Mouse (Mus musculus): ENCODE results near the gene Frem1. TPM values are rescaled to one million over a fixed set of nuclear protein-coding genes. Genes with fewer than 3 reads are reported as not detected.
A peak's percentile ranks its signal among the peaks of the same experiment; 100 is the strongest.

The Frem1 gene
- polyA plus RNA-seq, 1 experiment, result 0.22 TPM

DNA sequence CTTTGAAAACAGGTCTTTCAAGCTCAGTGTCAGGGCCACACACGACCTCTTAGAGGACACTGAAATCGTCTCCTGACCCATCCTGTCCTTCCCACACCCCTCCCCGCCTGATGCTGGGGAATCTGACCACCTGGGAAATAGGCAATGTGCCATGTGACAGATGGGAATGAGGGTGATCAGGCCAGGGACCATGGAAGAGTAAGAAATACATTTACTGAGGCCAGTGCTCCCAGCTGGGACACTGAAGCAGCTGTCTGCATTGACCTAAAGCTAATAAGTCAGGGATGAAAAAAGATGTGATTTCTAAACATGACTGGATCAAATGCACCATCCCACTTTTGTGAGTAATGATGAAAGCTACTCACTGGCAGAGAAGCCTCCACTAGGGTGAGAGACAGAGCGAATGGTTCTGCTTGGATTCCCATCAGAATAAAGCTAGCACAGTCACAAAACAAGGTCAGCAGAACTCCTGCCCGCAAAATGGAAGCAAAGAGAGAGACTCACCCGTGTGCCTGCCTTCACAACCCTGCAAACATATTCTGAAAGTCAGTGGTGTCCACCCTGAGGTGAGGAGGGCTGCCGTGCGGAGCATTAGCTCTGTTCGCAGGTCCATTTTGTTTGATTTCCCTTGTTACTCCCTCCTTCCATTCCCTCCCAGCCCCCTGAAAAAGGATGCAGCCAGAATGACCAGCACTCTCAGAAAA, 106.4 kb downstream of the Frem1 start:
- 70% methylated on average over 9 of the region's 9 CpGs for WGBS

DNA sequence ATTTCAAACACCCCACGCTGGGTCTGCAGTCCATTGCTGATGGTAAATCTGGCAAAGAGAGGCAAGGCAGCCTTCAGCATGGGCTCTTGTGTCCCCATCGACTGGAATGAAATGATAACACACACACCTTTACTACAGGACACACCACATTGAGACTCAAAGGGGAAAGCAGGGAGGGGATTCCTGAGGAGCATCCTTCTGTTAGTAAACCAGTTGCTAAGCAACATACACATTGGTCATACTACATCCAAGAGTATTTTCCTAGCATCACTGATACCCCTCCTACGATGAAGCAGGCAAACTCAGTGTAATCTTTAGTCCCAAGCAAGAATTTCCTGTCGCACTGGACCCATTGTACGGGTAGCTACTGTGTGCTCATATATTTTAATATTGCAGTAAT, 111.5 kb downstream of the Frem1 start:
- 84% methylated on average over 5 of the region's 5 CpGs for WGBS
- DNase-seq (ENCODE audit: low read depth, low spot score), result no peak

More for the DNA sequence above, 106.4 kb downstream of the Frem1 start:
- no peak for DNase-seq (ENCODE audit: low read depth, low spot score)

DNA sequence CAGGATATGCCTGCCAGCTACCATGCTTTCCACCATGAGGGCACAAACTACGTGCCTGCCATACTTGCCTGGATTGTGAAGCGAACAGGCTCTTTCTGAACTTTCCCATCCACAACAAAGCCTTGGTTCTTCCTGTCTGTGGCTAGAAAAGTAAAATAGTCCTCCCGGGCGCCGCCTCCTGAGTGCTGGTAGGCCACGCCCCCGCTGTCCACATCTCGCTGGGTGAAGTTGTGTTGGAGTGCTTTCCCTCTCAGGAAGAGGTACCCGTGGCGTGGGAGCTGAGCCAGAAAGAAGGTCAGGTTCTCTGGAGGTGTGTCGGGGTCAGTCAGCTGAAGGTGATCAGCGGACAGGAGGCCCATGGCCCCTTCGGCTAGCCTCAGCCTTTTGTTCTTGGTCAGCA, 111.9 kb downstream of the Frem1 start:
- no peak for DNase-seq (ENCODE audit: low read depth, low spot score)
- 72% methylated on average over 13 of the region's 13 CpGs for WGBS

DNA sequence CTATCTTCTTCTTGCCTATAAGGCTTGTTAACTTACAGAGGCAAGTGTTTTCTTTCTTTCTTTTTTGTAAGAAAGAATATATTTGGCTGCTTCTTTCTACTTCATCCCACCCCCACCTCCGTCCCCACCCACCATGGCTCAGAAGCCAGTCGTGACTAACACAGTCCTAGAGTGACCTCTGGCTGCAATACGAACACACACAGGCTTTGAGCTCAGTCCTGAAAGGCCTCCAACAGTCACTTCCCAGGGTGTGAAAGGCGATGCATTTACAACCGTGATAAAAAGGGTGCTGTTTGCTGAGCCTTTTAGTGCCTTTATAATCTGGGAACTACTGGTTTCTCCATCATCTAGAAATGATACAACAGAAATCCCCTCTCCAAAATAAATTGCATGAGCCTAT, 117.8 kb downstream of the Frem1 start:
- peak; percentile 43 for DNase-seq (ENCODE audit: low read depth, low spot score)
- 4% methylated on average over 5 of the region's 5 CpGs for WGBS

DNA sequence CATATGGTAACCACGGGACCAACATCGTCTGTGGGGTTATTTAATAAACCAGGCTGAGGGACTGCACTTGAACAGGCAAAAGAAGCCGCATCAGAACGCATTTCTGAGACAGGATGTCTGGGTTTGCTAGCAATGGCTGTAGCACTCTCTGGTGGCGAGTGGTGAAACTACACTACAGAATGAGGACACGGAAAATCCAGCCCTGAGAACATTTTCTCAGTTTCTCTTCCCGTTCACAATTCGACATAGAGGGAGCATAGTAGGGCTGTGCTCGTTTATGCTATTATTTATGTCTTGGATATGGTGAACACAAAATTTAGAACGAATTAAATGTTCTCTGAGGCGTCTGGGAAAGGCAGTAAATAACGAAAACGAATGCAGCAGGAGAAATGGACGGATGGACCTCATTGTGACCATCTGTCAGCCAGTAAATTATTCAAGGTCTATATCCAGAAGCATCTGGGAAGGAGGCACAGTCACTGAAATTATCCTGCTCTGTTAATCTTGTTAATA, 118.4 kb downstream of the Frem1 start:
- WGBS, result 3% methylated on average over 14 of the region's 14 CpGs
- peak; percentile 57 for DNase-seq (ENCODE audit: low read depth, low spot score)

DNA sequence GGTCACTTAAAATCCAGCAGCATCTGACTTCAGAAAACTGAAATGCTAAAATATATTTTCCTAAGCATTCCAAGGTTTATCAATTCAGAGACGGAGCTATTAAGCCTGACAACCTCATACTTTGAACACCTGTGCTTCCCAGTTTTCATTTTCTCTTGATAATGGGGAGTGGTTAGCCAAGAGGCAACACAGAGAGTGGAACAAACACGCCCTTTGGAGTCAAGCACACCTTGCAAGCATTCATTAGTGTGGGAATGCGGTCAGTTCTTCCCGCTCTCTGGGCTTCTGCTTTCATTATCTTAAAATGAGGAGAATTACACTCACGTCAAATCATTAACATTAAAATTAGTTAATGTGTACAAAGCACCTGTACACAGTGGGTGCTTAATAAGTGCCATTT, 122.1 kb downstream of the Frem1 start:
- 36% methylated on average over 5 of the region's 5 CpGs for WGBS
- DNase-seq (ENCODE audit: low read depth, low spot score), result no peak

DNA sequence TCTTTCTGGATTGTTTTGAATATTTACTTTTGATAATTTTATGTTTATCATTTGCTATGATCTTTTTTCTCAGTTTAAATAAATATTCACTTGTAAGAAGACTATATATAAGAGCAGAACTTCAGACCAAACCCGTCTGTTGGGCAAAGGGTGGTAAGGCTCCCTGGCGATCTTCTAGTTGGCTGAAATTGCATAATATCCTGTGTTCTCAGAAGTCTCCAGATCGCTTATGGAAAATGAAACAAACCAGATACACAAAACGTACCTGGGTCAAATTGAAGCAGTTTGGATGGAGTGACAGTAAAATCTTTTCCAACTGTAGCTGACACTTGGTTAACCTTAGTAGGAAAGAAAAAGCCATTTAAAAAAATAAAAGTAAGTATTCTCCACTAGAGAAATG, 130.2 kb downstream of the Frem1 start:
- 43% methylated on average over 4 of the region's 4 CpGs for WGBS
- DNase-seq (ENCODE audit: low read depth, low spot score), result no peak

DNA sequence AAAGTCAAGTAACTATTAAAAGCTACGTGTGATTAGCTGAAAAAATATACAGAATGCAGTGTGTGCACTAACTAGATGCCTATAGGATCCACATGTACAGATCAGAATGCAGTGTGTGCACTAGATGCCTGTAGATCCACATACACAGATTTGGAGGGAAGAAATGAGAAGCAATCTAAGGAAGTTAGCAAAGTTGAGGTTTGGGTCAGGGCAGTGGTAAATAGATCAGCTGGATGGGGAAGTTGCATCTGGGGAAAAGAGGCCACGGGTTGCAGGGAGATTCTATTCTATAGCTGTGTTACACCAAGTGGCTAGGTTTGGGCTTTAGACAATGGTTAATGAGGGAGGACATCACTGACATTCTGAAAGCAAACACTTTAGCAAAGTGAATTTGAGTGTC, 133.5 kb downstream of the Frem1 start:
- DNase-seq (ENCODE audit: low read depth, low spot score), result no peak
- 65% methylated on average over 2 of the region's 2 CpGs for WGBS

DNA sequence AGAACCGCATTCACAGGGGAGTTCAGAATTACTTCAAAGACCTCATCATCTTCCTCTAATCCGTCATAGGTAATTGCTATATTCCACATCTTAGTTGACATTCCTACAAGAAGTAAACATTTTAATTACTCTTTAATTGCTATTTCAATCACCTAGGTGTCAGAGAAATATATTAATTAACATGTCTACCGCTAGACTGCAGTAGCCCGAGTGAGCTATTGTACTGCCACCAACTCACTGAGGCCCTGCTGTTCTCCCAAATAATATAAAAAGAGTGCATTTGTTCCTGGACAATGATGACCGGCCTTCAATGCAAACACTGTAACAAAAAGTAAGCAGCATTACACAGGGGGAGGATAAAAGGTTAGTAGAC, 135.5 kb downstream of the Frem1 start:
- 81% methylated on average over 5 of the region's 5 CpGs for WGBS
- no peak for DNase-seq (ENCODE audit: low read depth, low spot score)

DNA sequence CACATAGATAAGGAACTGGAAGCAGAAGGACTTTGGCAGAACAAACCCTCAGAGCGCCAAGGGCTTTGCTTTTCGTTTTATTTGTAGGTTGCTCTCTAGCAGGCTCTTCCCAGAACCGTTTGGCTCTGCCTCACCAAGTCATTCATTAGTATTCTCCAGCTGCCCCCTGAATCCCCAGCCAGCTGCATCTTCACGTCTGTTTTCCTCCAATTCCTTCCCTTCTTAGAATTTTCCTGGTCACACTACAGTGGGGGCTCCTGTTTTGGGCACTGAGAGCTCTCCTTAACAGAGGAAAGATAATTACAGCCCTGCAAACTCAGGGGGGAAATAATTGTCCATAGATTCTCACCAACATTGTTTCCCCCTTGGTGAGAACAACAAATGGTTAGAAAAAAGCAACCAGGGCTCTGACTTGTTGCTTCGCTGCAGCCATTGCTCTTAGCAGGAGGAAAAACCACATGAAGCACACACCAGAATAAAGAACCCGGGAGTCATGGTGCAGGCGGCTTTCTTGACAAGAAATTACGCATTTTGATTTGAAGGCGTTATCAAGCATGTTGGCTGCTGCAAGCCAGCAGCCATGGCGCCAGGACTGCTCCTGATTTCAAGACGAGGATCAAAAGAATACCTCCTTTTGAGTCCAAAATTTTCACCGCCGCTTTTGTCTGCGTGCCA, 136.0 kb downstream of the Frem1 start:
- WGBS, result 61% methylated on average over 14 of the region's 14 CpGs
- DNase-seq (ENCODE audit: low read depth, low spot score), result no peak

DNA sequence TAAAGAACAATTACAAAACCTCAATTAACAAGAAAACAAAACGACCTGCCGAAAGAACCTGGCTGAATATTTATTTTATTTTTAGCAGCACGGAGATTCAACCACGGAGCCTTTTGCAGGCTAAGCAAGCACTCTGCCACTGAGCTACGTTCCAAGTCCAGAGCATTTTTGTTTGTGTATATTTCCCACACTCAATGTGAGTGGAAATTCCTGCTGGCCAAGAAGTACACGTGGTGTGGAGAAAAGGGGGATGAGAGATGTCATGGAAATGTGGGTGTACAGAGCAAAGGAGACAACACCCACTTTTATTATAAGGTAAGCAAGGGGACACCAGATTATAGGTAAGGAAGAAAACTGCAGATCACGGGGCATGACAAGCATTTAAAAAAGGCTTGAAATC, 136.6 kb downstream of the Frem1 start:
- WGBS, result 30% methylated on average over 7 of the region's 7 CpGs
- DNase-seq (ENCODE audit: low read depth, low spot score), result no peak

DNA sequence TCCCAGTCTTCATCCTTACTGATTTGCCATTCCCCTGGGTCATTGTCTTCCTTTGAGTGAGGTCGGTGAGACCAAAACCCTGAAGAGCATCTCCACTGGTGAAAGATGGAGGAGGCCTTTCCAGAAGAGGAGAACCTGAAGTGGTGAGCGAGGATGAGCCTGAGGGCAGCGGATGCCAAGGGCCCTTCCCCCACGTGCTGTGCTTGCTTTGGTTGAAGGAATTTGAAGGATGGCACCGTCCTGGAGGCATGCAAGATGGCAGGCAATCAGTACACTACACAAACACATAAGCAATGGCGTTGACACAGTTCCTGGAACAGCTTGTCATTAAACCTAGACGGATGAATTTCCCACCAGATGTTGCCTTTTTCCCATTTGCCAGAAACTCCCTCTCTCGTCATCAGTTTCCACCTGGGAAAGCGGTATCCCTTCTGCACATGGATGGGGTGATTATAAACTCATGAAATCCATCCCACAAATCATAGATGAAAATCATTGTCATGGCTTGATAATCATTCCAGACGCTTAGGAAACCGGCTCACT, 137.5 kb downstream of the Frem1 start:
- DNase-seq (ENCODE audit: low read depth, low spot score), result no peak
- WGBS, result 88% methylated on average over 11 of the region's 11 CpGs

DNA sequence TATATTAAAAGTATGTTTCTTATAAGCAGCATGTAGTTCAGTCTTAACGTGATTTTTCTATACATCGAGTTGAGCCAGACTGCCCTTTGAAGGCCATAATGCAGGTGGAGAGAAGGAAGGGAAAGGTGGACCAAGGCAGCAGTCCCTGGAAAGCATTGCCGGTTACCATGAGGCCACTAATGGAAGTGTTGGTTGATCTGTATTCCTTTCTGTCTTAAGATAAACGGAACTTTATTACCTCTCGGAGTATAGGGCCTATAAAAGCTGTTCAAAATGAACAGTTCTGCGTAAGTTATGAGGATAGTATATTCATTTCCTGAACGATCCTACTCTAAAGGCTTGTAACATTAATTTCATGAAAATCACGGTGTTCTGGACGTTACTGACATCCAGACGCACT, 156.9 kb downstream of the Frem1 start:
- WGBS, result 31% methylated on average over 10 of the region's 10 CpGs

DNA sequence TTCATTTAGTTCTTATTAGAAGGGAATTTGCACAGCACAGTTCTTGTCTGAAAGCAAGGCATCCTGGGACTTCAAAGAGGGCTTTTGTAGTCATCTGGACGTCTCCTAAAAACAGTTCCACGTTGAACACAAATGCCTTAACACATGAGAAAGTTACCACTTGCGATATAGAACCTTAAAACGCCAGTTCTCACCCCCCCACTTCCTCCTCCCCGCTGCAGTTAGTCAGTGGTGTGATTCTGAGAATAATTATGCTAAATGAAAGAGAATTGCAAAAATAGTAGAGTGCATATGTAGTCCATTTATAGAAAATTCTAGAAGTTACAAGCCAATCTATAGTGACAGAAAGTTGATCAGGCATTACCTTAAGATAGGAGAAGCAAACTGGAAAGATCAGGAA, 159.9 kb downstream of the Frem1 start:
- no peak for DNase-seq (ENCODE audit: low read depth, low spot score)
- 89% methylated on average over 5 of the region's 5 CpGs for WGBS

More for the DNA sequence above, 156.9 kb downstream of the Frem1 start:
- no peak for DNase-seq (ENCODE audit: low read depth, low spot score)

DNA sequence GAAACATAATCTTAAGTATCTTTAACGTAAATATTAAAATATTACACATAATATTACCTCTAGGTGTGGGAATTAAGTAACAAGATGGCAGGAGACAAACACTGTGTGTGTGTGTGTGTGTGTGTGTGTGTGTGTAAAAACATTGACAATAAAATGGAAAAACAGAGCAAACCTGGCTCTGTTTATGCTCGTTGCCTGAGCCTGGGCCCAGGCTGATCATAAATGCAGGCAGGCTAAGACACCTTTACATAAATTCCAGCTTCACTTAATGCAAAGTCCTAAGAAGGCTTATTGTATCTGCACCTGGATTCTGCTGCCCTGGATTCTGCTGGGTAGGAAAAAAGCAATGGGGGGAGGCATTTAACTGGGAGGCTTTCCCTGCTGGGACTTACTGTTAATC, 160.6 kb downstream of the Frem1 start:
- DNase-seq (ENCODE audit: low read depth, low spot score), result no peak
- WGBS, result 76% methylated on average over 2 of the region's 2 CpGs

DNA sequence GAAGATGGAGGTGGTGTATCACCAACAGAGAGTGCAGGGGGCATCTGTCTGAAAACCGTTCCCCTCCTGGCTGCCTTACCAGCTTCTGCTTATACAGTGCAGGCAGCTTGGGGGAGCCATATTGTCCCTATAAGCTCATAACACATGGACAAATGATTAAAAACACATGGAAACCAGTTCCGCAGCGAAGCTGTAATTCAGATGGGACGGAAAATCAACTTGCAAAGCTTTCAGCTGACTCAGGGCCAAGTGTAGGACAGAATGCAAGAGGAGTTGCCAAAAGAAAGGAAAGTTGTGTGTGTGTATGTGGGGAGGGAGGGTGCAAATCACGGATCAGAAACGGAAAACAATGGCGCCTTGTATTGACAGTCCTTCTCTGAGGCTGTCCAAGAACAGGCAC, 161.1 kb downstream of the Frem1 start:
- no peak for DNase-seq (ENCODE audit: low read depth, low spot score)

DNA sequence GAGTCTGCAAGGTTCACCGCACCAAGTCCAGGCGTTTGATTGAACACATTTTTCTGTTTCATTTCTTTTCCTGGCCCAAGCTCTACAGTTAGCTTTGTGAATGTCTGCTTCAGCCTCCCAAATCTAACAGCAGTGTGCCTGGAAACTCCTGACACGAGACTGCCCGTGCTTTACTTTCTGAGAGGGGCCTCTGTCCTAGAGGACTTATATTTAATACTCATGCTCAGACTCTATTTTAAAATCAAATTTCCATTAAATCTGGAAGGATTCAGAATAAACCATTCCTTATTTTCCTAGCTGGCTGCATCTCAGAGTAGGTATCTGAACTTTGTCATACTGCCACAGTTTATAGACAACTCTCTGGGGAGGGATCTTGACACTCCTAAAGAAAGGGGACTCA, 161.6 kb downstream of the Frem1 start:
- 75% methylated on average over 4 of the region's 4 CpGs for WGBS

More for the DNA sequence above, 161.1 kb downstream of the Frem1 start:
- 74% methylated on average over 7 of the region's 7 CpGs for WGBS

DNA sequence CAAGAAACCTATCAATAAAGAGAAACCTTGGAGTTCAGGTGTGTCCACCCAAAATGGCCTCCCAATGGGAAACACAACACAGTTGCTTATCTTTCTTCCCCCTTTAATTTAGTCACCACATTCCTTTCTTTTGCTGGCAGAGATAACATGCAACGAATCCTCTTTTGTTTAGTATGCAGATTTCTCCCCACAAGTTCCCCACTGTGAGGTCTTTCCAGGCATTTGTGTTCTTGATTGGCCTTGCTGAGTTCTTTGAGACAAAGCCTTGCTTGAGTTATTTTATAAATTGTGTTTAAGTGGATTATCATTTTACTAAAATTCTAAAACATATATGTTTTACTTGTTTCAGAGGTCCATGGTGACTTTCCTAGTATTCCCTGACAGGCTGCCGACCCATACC, 166.0 kb downstream of the Frem1 start:
- no peak for DNase-seq (ENCODE audit: low read depth, low spot score)
- WGBS, result 82% methylated on average over 2 of the region's 2 CpGs

More for the DNA sequence above, 161.6 kb downstream of the Frem1 start:
- DNase-seq (ENCODE audit: low read depth, low spot score), result no peak

DNA sequence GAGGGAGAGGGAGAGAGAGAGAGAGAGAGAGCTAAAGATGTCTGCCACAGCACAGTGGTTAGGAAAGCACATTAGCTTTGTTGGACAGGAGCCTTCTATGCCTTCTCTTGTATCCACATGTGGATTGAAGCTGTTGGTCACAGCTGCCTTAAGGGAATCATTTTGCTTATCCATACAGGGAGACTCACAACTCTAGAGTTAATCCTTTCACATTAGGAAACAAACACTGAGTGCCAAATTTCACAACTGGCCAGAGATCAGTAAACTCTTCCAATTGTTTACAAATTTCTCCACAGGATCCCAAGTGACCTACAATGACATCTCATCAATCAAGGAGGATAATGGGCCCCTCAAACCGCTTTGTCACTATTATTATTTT, 166.6 kb downstream of the Frem1 start:
- DNase-seq (ENCODE audit: low read depth, low spot score), result no peak
- 80% methylated on average over 1 of the region's 1 CpGs for whole genome bisulfite sequencing

DNA sequence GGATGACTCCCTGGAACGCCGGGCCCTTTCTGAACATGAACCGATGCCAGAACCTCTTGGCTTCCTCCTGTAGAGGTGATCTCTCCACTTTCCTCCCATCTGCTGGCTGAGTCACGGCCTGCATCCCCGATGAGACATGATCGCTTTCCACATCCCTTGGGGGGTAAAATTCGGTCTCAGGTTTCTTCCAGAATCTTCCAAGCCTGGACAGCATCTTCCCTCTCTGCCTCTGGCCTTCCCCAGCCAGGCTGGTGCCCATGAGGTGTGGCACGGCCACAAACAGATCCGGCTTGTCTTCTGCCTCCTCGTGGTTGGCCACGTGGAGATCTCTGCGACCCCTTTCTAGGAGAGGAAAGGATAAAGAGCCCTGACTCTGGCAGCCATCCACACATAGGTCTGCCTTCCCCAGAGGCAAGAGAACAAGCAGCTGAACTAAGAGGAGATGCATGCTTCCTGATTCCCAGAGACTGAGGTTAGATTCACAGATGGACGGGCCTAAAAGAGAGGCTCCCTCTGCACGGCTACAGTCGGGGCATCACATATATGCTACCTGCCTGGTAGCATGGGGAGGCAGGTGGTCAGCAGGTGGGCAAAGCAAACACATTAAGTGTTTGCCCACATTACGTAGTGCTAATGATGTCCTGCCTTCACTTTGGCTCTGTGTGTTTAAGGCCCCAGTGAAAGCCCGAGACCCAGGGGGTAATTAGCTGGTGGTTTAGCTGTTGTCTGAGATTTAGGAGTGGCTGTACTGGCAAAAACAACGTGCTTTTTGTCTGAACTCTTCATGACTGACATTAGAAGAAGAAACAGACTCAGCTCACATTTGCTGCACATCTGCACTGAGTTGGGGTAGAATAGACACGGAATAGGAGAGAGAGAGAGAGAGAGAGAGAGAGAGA, 167.3 kb downstream of the Frem1 start, which contains the start of gene Cer1:
Gene Cer1, minus strand, starts transcription at position 513 of the 899 bp plus-strand sequence.
- DNase-seq (ENCODE audit: low read depth, low spot score), result no peak
- WGBS, result 70% methylated on average over 18 of the region's 19 CpGs
